Mouse (Mus musculus) cerebellum, adult (tissue): ENCODE measurements around the gene Col18a1.
A peak's percentile ranks its signal among the peaks of the same experiment; 100 is the strongest.
"Not testable (repeated sequence)": the region's sequence is repeated elsewhere in the genome, so short reads cannot be mapped to it uniquely, and the experiment has no call there.

Source experiments
- ATAC-seq: cut with Nextera tagmentation; 2 replicates; pipeline ENCODE4 v1.9.2; 2017; ENCODE audit warnings: mild to moderate bottlenecking, moderate library complexity, mixed read lengths; ENCODE audit not compliant: insufficient number of reproducible peaks, low FRiP score, low TSS enrichment

Gene Col18a1

GRCm38 (mm10) chr10:77145946-77146345, 20.4 kb downstream of the Col18a1 start:
- no peak for ATAC-seq

GRCm38 (mm10) chr10:77144372-77144771, 22.0 kb downstream of the Col18a1 start:
- ATAC-seq = no peak

- ATAC-seq = no peak
Observed at GRCm38 (mm10) chr10:77142328-77142727, 24.0 kb downstream of the Col18a1 start.

GRCm38 (mm10) chr10:77138304-77138703, 28.0 kb downstream of the Col18a1 start:
- no peak for ATAC-seq

- ATAC-seq = no peak
Observed at GRCm38 (mm10) chr10:77136205-77136604, 30.1 kb downstream of the Col18a1 start.

GRCm38 (mm10) chr10:77135274-77135829, 31.0 kb downstream of the Col18a1 start:
- ATAC-seq = no peak

GRCm38 (mm10) chr10:77134807-77135152, 31.6 kb downstream of the Col18a1 start:
- ATAC-seq = not testable (repeated sequence)

GRCm38 (mm10) chr10:77133951-77134806, 32.2 kb downstream of the Col18a1 start:
- no peak for ATAC-seq

GRCm38 (mm10) chr10:77132118-77132517, 34.2 kb downstream of the Col18a1 start:
- ATAC-seq = no peak

- ATAC-seq = no peak
Observed at GRCm38 (mm10) chr10:77131536-77131935, 34.8 kb downstream of the Col18a1 start.

- ATAC-seq = peak; percentile 88
Observed at GRCm38 (mm10) chr10:77130561-77131240, 35.6 kb downstream of the Col18a1 start.

- 0 out of 2 replicates have a peak, but pooled peaks have one; percentile 23 for ATAC-seq
Observed at GRCm38 (mm10) chr10:77129637-77130410, 36.5 kb downstream of the Col18a1 start.

- no peak for ATAC-seq
Observed at GRCm38 (mm10) chr10:77127926-77128325, 38.4 kb downstream of the Col18a1 start.

GRCm38 (mm10) chr10:77126590-77126989, 39.8 kb downstream of the Col18a1 start:
- no peak for ATAC-seq

GRCm38 (mm10) chr10:77125078-77125731, 41.1 kb downstream of the Col18a1 start:
- no peak for ATAC-seq

GRCm38 (mm10) chr10:77123953-77124352, 42.4 kb downstream of the Col18a1 start:
- ATAC-seq = no peak

GRCm38 (mm10) chr10:77121287-77122022, 44.9 kb downstream of the Col18a1 start:
- no peak for ATAC-seq

GRCm38 (mm10) chr10:77120501-77120900, 45.8 kb downstream of the Col18a1 start:
- ATAC-seq = no peak

- no peak for ATAC-seq
Observed at GRCm38 (mm10) chr10:77119437-77119836, 46.9 kb downstream of the Col18a1 start.
